Mouse (Mus musculus) layer of hippocampus, adult 18-20 months (tissue): ENCODE results near the gene B4galnt1. TPM values are rescaled to one million over a fixed set of nuclear protein-coding genes. Genes with fewer than 3 reads are reported as not detected.
"Not testable (repeated sequence)": the region's sequence is repeated elsewhere in the genome, so short reads cannot be mapped to it uniquely, and the experiment has no call there.

Experiments used
- DNase-seq, 2 experiments: peaks; one replicate each; pipeline ENCODE4 v3.0.0; 2022; ENCODE audit warnings: low spot score in 2 of 2
- long read RNA-seq: library from polyadenylated mRNA; stranded (forward); transcript quantifications from one replicate; pipeline ENCODE4 v2.0.0, GENCODE M21; 2021
- total RNA-seq, 2 experiments: library from RNA; stranded (reverse); gene quantifications; 2 replicates each; pipeline ENCODE4 v1.2.3; 2021

The B4galnt1 gene
- 100 to 1,000 TPM; 122 to 124 TPM for total RNA-seq
- long read RNA-seq, transcript B4galnt1-201 (11 exons, 2,395 nt): major isoform, 122 of 223 reads
- long read RNA-seq, partial matches to known transcripts: 64 of 223 reads
- long read RNA-seq, other reads (novel, unspliced or antisense): 27 of 223 reads

GRCm38 (mm10) chr10:127164631-127165353, at the start of gene B4galnt1:
TSS of gene B4galnt1 (plus strand) at chr10:127165225.
- DNase-seq: peak; percentile 69 to 87

- no peak for DNase-seq
Observed at GRCm38 (mm10) chr10:127118470-127118869, 46.6 kb upstream of the B4galnt1 start.

GRCm38 (mm10) chr10:127119229-127119628, 45.8 kb upstream of the B4galnt1 start:
- DNase-seq: no peak

GRCm38 (mm10) chr10:127120301-127121065, 44.5 kb upstream of the B4galnt1 start:
- no peak for DNase-seq

- DNase-seq: peak; percentile 96 to 98
Observed at GRCm38 (mm10) chr10:127121066-127121477, 44.0 kb upstream of the B4galnt1 start, which contains the start of gene Os9. TSS of gene Os9 (minus strand) at chr10:127121131.

GRCm38 (mm10) chr10:127122018-127122417, 43.0 kb upstream of the B4galnt1 start:
- DNase-seq: no peak

GRCm38 (mm10) chr10:127122784-127123435, 42.1 kb upstream of the B4galnt1 start:
- DNase-seq: peak in 1 of 2 experiments; percentile 56

DNA sequence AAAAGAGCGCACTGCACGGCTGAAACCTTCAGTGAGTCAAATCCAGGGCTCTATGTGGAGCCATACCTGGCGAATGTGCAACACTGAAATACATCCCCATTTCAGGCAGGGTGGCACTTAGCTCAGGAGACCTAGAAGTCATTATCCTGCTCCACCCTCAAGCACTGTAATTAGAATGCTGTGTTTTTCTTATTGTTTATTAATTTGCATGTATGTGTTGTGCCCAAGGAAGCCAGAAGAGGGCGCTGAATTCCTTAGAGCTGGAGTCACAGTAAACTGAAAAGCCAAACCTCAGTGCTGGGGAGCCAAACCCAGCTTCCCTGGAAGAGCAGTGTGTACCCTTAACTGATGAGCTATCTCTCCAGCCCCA, 41.6 kb upstream of the B4galnt1 start:
- DNase-seq: peak; percentile 70 to 92

DNA sequence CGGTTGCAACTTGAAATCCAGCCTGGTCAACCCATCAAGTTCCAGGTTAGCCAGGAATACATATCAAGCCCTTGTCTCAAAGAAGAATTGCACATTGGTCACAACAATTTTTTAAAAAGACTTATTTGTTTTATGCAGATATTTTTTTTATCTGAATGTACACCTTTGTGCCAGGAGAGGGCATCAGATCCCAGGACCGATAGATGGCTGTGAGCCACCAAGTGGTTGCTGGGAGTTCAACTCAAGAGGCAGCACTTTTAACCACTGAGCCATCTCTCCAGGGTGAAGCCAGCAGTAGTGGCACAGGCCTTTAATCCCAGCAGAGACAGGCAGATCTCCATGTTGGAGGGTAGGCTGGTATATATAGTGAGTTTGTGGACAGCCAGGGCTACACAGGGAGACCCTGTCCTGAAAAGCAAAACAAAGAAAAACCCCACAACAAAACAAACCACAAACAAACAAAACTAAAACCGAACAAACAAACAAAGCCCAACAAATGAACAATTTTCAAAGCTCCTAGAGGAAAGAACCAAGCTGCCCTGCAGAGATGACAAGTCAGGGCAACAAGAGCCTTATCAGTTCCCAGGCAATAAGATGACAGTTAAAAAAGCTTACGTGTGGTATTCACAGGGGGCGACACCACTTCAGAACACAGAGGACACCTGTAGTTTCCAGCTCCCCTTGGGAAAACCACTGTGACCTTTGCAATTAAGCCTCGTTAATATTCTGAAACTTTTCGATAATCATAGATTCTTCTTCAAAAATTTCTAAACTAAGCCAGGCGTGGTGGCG, 39.6 kb upstream of the B4galnt1 start:
- peak in 1 of 2 experiments; percentile 44 for DNase-seq

GRCm38 (mm10) chr10:127126579-127126978, 38.4 kb upstream of the B4galnt1 start:
- no peak for DNase-seq

DNA sequence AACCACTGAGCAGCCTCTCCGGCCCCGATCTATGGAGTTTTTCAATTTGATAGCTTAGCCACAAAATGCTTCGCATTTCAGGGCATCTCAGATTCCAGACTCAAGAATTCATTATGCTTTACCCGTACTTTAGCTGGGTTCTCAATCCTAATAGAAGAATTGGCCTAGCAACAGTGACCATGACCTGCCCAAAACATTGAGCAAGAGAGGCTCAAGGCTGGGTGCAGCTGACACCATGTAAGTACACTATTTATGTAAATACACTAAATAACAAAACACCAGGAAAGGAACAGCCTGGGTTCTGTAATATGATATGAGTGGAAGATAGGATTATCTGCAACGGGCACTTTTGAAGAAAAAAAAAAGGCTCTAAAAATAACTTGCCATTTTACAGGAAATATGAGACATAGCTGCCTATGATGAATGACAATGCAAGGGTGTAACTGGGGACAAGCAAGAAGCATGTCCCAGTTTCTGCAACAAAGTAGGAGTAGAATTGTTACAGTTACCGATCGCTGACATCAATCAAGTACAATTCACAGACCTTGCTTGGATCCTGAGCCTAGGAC, 37.2 kb upstream of the B4galnt1 start:
- no peak for DNase-seq

GRCm38 (mm10) chr10:127129431-127129830, 35.6 kb upstream of the B4galnt1 start:
- peak in 1 of 2 experiments; percentile 20 for DNase-seq

- no peak for DNase-seq
Observed at GRCm38 (mm10) chr10:127132469-127132868, 32.6 kb upstream of the B4galnt1 start.

DNA sequence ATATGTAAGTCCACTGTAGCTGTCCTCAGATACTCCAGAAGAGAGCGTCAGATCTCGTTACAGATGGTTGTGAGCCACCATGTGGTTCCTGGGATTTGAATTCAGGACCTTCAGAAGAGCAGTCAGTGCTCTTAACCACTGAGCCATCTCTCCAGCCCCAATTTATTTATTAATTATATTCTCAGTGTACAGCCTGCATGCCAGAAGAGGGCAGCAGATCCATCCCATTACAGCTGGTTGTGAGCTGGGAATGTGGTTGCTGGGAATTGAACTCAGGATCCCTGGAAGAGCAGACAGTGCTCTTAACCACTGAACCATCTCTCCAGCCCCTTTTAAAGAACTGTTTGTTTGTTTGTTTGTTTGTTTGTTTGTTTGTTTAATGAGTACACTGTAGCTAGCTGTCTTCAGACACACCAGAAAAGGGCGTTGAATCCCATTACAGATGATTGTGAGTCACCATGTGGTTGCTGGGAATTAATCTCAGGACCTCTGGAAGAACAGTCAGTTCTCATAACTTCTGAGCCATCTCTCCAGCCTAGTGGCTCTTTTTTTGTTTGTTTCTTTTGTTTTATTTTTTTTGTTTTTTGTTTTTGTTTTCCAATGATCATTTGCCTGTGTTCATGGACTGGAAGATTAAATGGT, 30.5 kb upstream of the B4galnt1 start:
- not testable (repeated sequence) for DNase-seq

DNA sequence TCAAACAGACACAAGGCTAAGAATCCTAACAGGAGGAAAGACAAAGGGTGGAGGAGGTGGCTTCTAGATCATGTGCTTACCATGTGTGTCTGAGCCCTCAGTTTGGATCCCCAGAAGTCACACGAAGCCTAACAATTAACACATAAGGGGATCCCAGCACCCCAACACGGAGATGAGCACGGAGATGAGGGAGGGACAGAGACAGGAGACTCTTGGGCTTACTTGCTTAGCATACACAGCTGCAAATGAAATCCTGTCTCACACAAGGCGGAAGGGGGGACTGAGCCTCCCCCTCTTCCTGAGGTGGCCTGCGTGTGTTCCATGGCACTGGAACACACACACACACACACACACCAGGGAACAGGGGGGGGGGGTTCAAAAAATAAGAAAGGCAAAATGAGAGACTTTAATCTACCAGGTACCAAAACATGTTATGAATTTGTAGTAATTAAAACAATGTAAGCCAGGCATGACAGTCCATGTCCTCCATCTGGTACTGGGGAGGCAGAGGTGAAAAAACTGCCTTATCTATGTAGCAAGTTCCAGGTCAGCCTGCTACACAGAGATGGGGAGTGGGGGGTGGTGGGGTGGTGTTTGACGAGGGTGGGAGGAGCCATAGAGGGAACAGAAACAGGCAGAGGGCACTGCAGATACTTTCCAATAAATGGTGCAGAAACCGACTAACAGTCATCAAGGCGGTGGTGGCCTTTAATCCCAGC, 29.7 kb upstream of the B4galnt1 start:
- no peak for DNase-seq

- DNase-seq: no peak
Observed at GRCm38 (mm10) chr10:127136510-127136909, 28.5 kb upstream of the B4galnt1 start.

DNA sequence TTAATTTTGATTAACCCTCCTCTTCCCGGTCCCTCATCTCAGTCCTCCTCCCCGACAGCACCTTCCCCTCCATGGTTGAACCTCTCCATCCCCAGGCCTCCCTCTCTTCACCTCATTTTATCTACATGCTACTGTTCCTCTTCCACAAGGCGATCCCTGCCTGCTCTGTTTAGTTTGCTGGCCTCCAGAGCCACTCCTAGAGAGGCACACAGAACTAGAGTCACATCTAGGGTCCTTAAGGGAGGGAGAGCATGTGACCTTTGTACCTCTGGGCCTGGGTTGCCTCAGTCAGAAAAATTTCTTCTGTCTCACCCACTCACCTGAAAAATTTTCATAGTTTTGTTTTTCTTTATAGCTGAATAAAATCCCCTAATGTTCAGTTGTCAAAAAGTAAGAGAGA, 27.1 kb upstream of the B4galnt1 start:
- no peak for DNase-seq

DNA sequence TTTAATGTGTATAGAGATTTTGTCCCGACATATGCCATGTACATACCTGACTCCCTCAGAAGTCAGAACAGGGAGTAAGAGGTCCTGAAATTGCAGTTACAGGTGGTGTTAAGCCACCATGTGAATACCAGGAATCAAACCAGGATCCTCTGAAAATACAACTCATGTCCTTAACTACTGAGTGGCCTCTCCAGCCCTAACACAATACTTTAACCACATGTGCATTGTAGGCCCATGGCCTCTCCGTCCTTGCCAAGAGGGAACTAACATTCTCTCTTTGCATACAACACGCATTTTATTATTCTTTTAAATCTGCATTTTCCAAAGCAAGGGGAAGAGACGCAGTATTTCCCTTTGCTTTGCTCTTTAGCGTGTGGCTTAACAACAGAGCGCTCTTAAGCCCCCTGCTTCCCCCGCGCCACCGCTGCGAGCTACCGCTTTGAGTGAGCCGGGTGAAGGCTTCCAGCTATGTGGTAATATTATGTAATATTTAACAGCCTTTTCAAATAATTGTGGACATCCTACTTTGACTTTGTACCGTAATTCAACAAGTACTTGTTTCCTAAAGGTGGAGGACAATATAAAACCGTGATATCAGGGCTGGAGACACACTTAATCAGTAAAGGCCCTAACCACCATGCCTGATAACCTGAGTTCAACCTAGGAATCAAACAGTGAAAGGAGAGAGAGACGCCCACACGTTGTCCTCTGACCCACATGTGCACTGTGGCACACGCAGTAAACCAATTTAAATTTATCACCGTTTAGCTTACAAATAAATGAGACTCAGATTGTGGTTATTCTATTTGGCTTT, 26.5 kb upstream of the B4galnt1 start:
- no peak for DNase-seq
